Mouse (Mus musculus) liver, embryonic 14.5 days (tissue): ENCODE results near the gene Rbfox1. TPM values are rescaled to one million over a fixed set of nuclear protein-coding genes. Genes with fewer than 3 reads are reported as not detected.

ENCODE experiments used
- ATAC-seq: fragments of 200-750 bp; cut with Nextera tagmentation; 2 replicates; pipeline ENCODE4 v1.8.0; 2017; ENCODE audit warnings: moderate number of reproducible peaks, mild to moderate bottlenecking, moderate library complexity; ENCODE audit not compliant: insufficient read depth
- DNase-seq, 3 experiments: peaks; one replicate each; pipeline ENCODE4 v3.0.0-alpha.2; 2012 to 2013; ENCODE audit warnings: low read depth in 3 of 3, low spot score in 3 of 3
- H3K27ac ChIP-seq: fragments of 300-500 bp; sonication (generic); 2 replicates; pipeline ENCODE4 v1.5.1; 2014; ENCODE audit warnings: moderate library complexity, mild to moderate bottlenecking, control low read depth, inconsistent platforms
- H3K27me3 ChIP-seq: fragments of 300-500 bp; sonication (generic); 2 replicates; pipeline ENCODE4 v1.6.1; 2014; ENCODE audit warnings: mild to moderate bottlenecking, low read length, moderate library complexity; ENCODE audit not compliant: control insufficient read depth, insufficient read depth
- H3K36me3 ChIP-seq: fragments of 300-500 bp; sonication (generic); replicated peaks from 2 replicates; pipeline ENCODE4 v1.6.1; 2014; ENCODE audit warnings: low read depth; ENCODE audit not compliant: control insufficient read depth, insufficient read depth
- H3K4me1 ChIP-seq, 2 experiments: fragments of 200-500 bp in 1 of 2; fragments of 300-500 bp in 1 of 2; sonication (generic) in 1 of 2; replicated peaks; 2 replicates each; pipeline ENCODE4 v1.6.1; 2012 to 2014; ENCODE audit warnings: antibody characterized with exemption in 1 of 2, inconsistent platforms in 1 of 2, low read length in 1 of 2; ENCODE audit not compliant: control insufficient read depth in 2 of 2, insufficient read depth in 2 of 2
- H3K4me2 ChIP-seq: fragments of 300-500 bp; sonication (generic); 2 replicates; pipeline ENCODE4 v1.6.1; 2014; ENCODE audit warnings: low read depth, mild to moderate bottlenecking, control low read depth, moderate library complexity
- H3K4me3 ChIP-seq, 2 experiments: fragments of 200-500 bp in 1 of 2; fragments of 300-500 bp in 1 of 2; sonication (generic) in 1 of 2; 2 replicates each; pipeline ENCODE4 v1.5.1; 2012 to 2014; ENCODE audit warnings: low read depth in 2 of 2, low read length in 2 of 2, mild to moderate bottlenecking in 2 of 2, control low read depth in 1 of 2, inconsistent platforms in 1 of 2, moderate library complexity in 1 of 2; ENCODE audit not compliant: insufficient read depth in 1 of 2
- H3K9ac ChIP-seq: fragments of 300-500 bp; sonication (generic); replicated peaks from 2 replicates; pipeline ENCODE4 v1.6.1; 2014; ENCODE audit warnings: mild to moderate bottlenecking, control low read depth, moderate library complexity
- H3K9me3 ChIP-seq: fragments of 300-500 bp; sonication (generic); 2 replicates; pipeline ENCODE4 v1.6.1; 2016; ENCODE audit warnings: low read length, mixed read lengths; ENCODE audit not compliant: control insufficient read depth
- CTCF ChIP-seq: IDR thresholded peaks from 2 replicates; pipeline ENCODE4 v1.5.1; 2016; ENCODE audit warnings: antibody characterized with exemption, low read depth, control low read depth
- EP300 ChIP-seq: IDR thresholded peaks from 2 replicates; pipeline ENCODE4 v1.6.1; 2016; ENCODE audit warnings: antibody characterized with exemption, low read depth
- WGBS: fragments of 180-500 bp; shearing (Covaris S2); extraction: QIAGEN DNeasy Blood & Tissue Kit; methylation state at CpG from one replicate; pipeline ENCODE4 v1.1.7; 2014; ENCODE audit not compliant: insufficient replicate concordance; 5-methylcytosine and 5-hydroxymethylcytosine counted together
- polyA plus RNA-seq, 2 experiments: library from polyadenylated mRNA; depleted of rRNA in 1 of 2; stranded (reverse) in 1 of 2; unstranded in 1 of 2; fragments of >200 nt; fragmentation: Nextera tagmentation in 1 of 2; extraction: Ambion mirVana in 1 of 2; gene quantifications; 2 replicates each; pipeline versions ENCODE4 v1.2.1 to v1.2.3; 2012 to 2014

The Rbfox1 gene
- polyA plus RNA-seq, 2 experiments: 0.02 TPM; not detected in 1

DNA sequence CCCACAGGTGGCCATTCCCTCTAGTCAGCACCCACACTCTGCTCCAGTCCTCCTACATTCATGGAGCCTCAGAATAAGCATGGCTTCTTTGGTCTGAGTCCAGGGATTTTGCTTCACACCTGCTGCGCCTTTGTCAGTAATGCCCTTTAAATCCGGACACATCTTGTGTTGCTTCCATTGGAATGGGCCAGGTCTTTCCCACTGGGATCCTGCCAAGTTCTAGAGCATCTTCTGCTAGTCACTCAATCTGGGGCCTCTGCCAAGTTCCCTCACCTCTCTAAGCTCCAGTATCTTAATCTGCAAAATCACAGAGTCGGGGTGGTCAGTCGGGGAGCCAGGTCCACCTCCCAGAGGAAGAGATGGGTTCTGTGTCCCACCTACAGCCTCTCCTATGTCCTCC lies 20.8 kb upstream of the Rbfox1 start:
- Histone ChIP-seq H3K9me3 (no peaks in the 10 kb centered on the region), H3K4me2 (no peak overlapping the region), H3K4me1 (no peaks in the 10 kb centered on the region), H3K9ac (no peak overlapping the region), H3K27ac (no peak overlapping the region), H3K27me3 (no peaks in the 10 kb centered on the region), H3K4me3 (no peak overlapping the region), H3K36me3 (no peaks in the 10 kb centered on the region)
- ATAC-seq (no peak), DNase-seq (no peak)
- WGBS: 79% methylated on average over 4 of the region's 4 CpGs
- no peak for TF ChIP-seq CTCF
- no peak for TF ChIP-seq EP300

DNA sequence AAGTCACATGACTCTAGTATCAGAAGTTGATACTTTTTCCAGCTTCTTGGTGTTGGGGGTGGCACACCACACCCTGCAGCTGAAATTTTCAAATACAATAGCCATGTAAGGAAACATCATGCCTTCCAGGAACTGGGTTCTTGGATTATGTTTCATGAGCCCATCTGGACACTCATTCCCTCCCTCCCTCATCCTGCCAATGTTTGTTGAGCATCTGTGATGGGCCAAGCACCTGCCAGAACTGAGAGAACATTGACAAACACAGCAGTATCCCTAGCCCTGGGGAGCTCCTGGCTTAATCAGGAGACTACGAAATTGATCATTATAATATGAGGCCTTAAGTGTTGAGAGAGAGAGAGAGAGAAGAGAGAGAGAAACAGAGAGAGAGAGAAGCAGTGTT lies 18.2 kb upstream of the Rbfox1 start:
- H3K27me3 ChIP-seq: no peaks in the 10 kb centered on the region
- H3K9ac ChIP-seq: no peak overlapping the region
- no peak overlapping the region for H3K27ac ChIP-seq
- H3K4me2 ChIP-seq: no peak overlapping the region
- 46% methylated on average over 1 of the region's 1 CpGs for WGBS
- no peaks in the 10 kb centered on the region for H3K36me3 ChIP-seq
- TF ChIP-seq CTCF (no peak), EP300 (no peak)
- DNase-seq (no peak), ATAC-seq (no peak)
- H3K9me3 ChIP-seq: no peaks in the 10 kb centered on the region
- H3K4me1 ChIP-seq: no peaks in the 10 kb centered on the region
- no peak overlapping the region for H3K4me3 ChIP-seq

DNA sequence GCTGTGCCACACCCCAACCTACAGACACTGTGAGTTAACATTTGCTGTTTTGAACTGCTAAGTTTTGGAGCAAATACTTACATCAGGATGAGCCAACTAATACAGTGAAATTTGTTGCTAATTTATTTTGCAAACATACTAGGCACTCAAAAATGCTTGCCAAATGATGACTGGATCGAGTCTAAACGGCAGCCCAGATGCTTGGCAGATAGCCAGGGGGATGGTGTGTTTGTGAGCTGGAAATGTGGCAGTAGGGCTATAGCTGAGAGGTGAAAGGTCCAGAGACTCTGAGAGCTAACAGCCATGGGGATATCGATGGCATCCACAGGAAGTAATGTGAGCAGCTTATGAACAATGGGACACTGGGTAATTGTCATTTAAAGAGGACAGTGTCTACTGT lies 14.8 kb upstream of the Rbfox1 start:
- DNase-seq (no peak), ATAC-seq (no peak)
- no peak overlapping the region for H3K9ac ChIP-seq
- H3K4me1 ChIP-seq: no peaks in the 10 kb centered on the region
- 44% methylated on average over 3 of the region's 3 CpGs for WGBS
- H3K4me2 ChIP-seq: no peak overlapping the region
- no peaks in the 10 kb centered on the region for H3K27me3 ChIP-seq
- H3K36me3 ChIP-seq: no peaks in the 10 kb centered on the region
- TF ChIP-seq EP300 (no peak), CTCF (no peak)
- no peak overlapping the region for H3K4me3 ChIP-seq
- no peaks in the 10 kb centered on the region for H3K9me3 ChIP-seq
- no peak overlapping the region for H3K27ac ChIP-seq

DNA sequence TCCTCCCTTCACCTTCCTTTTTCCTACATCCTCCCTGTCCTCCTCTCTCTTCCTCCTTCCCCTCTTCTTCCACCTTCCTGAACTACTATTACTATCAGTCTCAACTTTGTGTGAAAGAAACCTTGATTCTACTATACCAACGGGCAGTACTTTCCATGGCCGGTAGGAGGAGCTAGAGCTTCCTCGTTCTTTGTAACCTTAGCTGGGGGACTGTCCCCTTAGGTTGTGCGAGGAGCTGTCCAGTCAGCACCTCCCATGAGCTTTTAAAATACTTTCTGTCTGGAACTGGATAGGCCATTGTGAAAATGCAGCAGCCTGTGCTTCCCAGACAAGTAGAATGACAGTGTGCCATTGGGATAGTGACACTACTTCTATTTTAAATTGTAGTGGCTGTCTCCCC lies 3.3 kb upstream of the Rbfox1 start:
- ATAC-seq: no peak
- Histone ChIP-seq H3K9ac (no peak overlapping the region), H3K36me3 (no peaks in the 10 kb centered on the region), H3K4me1 (no peaks in the 10 kb centered on the region), H3K9me3 (no peaks in the 10 kb centered on the region), H3K27me3 (no peaks in the 10 kb centered on the region; the same call in 1 of the 2 replicates), H3K27ac (no peak overlapping the region), H3K4me3 (no peak overlapping the region), H3K4me2 (no peak overlapping the region)
- DNase-seq: peak; percentile 9 to 26 (median 18)
- TF ChIP-seq CTCF: peak; percentile 74
- no peak for TF ChIP-seq EP300
- WGBS: under 1% methylated on average over 4 of the region's 4 CpGs

DNA sequence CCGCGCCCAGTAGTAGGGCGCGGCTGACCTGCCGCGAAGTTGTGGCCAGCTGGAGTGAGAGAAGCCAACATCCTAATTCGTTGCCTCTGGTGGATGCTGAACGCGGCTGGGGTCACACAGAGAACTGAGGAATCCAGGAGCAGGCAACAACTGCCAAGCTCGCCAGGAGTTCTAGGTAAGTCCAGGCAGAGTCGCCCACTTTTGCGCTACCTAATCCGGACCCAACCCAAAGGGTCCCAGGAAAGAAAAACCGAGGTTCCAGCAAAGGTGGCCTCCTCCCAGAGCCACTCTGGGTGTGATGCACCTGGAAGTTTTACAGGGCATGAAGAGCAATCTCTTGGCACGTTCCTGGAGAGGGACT lies 515 bp downstream of the Rbfox1 start:
- H3K9me3 ChIP-seq: no peaks in the 10 kb centered on the region
- no peak overlapping the region for H3K9ac ChIP-seq
- no peaks in the 10 kb centered on the region for H3K4me1 ChIP-seq
- no peak for ATAC-seq
- H3K27ac ChIP-seq: no peak overlapping the region
- H3K27me3 ChIP-seq: no peaks in the 10 kb centered on the region; the same call in 1 of the 2 replicates
- no peak overlapping the region for H3K4me3 ChIP-seq
- no peak overlapping the region for H3K4me2 ChIP-seq
- no peaks in the 10 kb centered on the region for H3K36me3 ChIP-seq
- no peak for TF ChIP-seq EP300
- no peak for TF ChIP-seq CTCF
- 10% methylated on average over 15 of the region's 15 CpGs for WGBS
- no peak for DNase-seq

- TF ChIP-seq EP300: no peak
- no peak for TF ChIP-seq CTCF
- Histone ChIP-seq H3K4me3 (no peak overlapping the region), H3K9me3 (no peaks in the 10 kb centered on the region), H3K9ac (no peak overlapping the region), H3K4me1 (no peaks in the 10 kb centered on the region), H3K4me2 (no peak overlapping the region), H3K27me3 (no peaks in the 10 kb centered on the region), H3K27ac (no peak overlapping the region), H3K36me3 (no peaks in the 10 kb centered on the region)
- DNase-seq: no peak
- 54% methylated on average over 7 of the region's 7 CpGs for WGBS
- ATAC-seq: no peak
These were observed 10.4 kb downstream of the Rbfox1 start for GRCm38 (mm10) chr16:5895564-5895963.
